In the genomic region with DNA sequence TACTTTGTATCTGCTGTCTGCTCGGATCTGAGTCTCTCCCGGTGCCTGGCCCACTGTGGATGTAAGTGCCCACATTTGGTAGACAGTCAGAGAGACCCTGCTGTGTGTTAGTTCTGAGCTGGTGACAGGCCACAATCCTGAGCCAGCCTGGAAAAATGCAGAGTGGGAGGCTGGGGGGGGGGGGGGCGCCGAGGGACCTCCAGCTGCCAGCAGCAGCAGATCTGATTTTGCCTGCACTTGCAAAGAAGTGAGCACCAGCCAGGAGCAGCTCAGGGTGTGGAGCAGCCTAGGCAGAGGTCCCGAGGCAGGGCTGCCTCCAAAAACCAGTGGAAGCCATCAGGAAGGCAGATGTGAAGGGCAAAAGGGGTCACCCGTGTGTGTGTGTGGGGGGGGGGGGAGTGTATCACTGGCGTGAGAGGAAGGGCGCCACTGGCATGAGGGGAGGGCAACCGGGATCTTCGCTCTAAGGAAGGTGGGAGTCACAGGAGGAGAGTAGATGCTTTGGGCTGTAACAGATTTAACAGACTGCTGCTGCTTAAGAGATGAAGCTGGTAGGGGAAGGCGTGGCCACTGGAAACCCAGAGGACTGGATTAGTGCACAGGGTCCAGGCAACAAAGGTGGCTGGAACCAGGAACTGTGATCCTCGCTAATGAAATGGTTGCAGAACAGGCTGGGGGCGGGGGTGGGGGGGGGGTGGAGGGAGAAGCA, we compare ENCODE assay signal across 8 mouse cellular contexts.
A peak's percentile ranks its signal among the peaks of the same experiment; 100 is the strongest.
DNase-seq lines count a peak whose midpoint lies in the region; ATAC-seq lines count a peak whose summit lies in the region.

No protein-coding gene starts in this region.

- H3K4me1 ChIP-seq in embryonic facial prominence, embryonic 15.5 days: peaks cover 43% of the 10 kb centered on the region
- peaks cover 34% of the 10 kb centered on the region for H3K4me1 ChIP-seq in limb, embryonic 15.5 days

- peak overlapping the region; percentile 27 for H3K4me3 ChIP-seq in embryonic facial prominence, embryonic 15.5 days (replicated peaks)
- peak overlapping the region; percentile 24; the same call in 1 of the 2 replicates for H3K4me3 ChIP-seq in limb, embryonic 15.5 days

- H3K9me3 ChIP-seq in embryonic facial prominence, embryonic 15.5 days (replicated peaks): no peaks in the 10 kb centered on the region
- no peaks in the 10 kb centered on the region for H3K9me3 ChIP-seq in limb, embryonic 15.5 days

- DNase-seq in gastrocnemius, postnatal 25 days: peak; percentile 63
- DNase-seq in gastrocnemius, postnatal 10 days: no peak
- DNase-seq in 3134 (ENCODE audit: extremely low read depth, insufficient read length, low spot score): peak; percentile 21
- no peak for DNase-seq in adipocyte (ENCODE audit: low spot score)
- DNase-seq in cerebellum, adult 11 months: no peak
- DNase-seq in cerebellum, postnatal 25 days: no peak

- 0 out of 2 replicates have a peak, but pooled peaks have one; percentile 4 for ATAC-seq in embryonic facial prominence, embryonic 15.5 days (ENCODE audit: insufficient number of reproducible peaks, low FRiP score, low TSS enrichment, low read depth)
- ATAC-seq in limb, embryonic 15.5 days (ENCODE audit: insufficient number of reproducible peaks, low FRiP score, low TSS enrichment, low read depth): no peak; the same call in 1 of the 2 replicates

- peak overlapping the region; percentile 88 for H3K27ac ChIP-seq in embryonic facial prominence, embryonic 15.5 days (replicated peaks)
- peak overlapping the region; percentile 79 for H3K27ac ChIP-seq in limb, embryonic 15.5 days

- WGBS in embryonic facial prominence, embryonic 15.5 days: 6% methylated on average over 12 of the region's 13 CpGs
- 11% methylated on average over 13 of the region's 13 CpGs for WGBS in limb, embryonic 15.5 days

- no peaks in the 10 kb centered on the region for H3K27me3 ChIP-seq in embryonic facial prominence, embryonic 15.5 days
- no peaks in the 10 kb centered on the region for H3K27me3 ChIP-seq in limb, embryonic 15.5 days

- peak overlapping the region; percentile 53 for H3K4me2 ChIP-seq in embryonic facial prominence, embryonic 15.5 days (replicated peaks)
- peak overlapping the region; percentile 53 for H3K4me2 ChIP-seq in limb, embryonic 15.5 days

- H3K9ac ChIP-seq in embryonic facial prominence, embryonic 15.5 days: no peak overlapping the region
- no peak overlapping the region for H3K9ac ChIP-seq in limb, embryonic 15.5 days

- no peaks in the 10 kb centered on the region for H3K36me3 ChIP-seq in embryonic facial prominence, embryonic 15.5 days
- no peaks in the 10 kb centered on the region for H3K36me3 ChIP-seq in limb, embryonic 15.5 days

Comparison
In these comparisons a context has a peak if more than half of its experiments do, and no peak if none do; other contexts are left out.
1. DNase-seq: peak in gastrocnemius, postnatal 25 days (single experiment) and 3134 (single experiment); none in gastrocnemius, postnatal 10 days (single experiment), adipocyte (single experiment), cerebellum, adult 11 months (single experiment) and cerebellum, postnatal 25 days (0 of 2).